Mouse (Mus musculus): Measurements from ENCODE around the gene Ubqlnl.

Ubqlnl gene

GRCm38 (mm10) chr7:104150456-104150855, at the start of gene Ubqlnl:
Gene Ubqlnl, minus strand, starts transcription at chr7:104150556.
- DNase-seq (ENCODE audit: low spot score in 2 of 2), result no peak

GRCm38 (mm10) chr7:104199822-104200221, 49.5 kb upstream of the Ubqlnl start:
- DNase-seq (ENCODE audit: low spot score in 2 of 2), result peak in 1 of 2 experiments; percentile 38

GRCm38 (mm10) chr7:104195885-104196284, 45.5 kb upstream of the Ubqlnl start, which contains the start of gene Olfr649:
Gene Olfr649, minus strand, starts transcription at chr7:104195985.
- DNase-seq (ENCODE audit: low spot score in 2 of 2), result no peak

- DNase-seq (ENCODE audit: low spot score in 2 of 2), result no peak
These were observed 40.9 kb upstream of the Ubqlnl start for GRCm38 (mm10) chr7:104191275-104191674.

- DNase-seq (ENCODE audit: low spot score in 2 of 2), result no peak
These were observed 32.9 kb upstream of the Ubqlnl start, which contains the start of gene Olfr648 for GRCm38 (mm10) chr7:104183292-104183691. Gene Olfr648, minus strand, starts transcription at chr7:104183392.

- DNase-seq (ENCODE audit: low spot score in 2 of 2), result no peak
These were observed 28.7 kb upstream of the Ubqlnl start for GRCm38 (mm10) chr7:104179074-104179473.

GRCm38 (mm10) chr7:104178422-104179054, 28.2 kb upstream of the Ubqlnl start:
- no peak for DNase-seq (ENCODE audit: low spot score in 2 of 2)

- DNase-seq (ENCODE audit: low spot score in 2 of 2), result no peak
These were observed 24.7 kb upstream of the Ubqlnl start for GRCm38 (mm10) chr7:104175085-104175484.

GRCm38 (mm10) chr7:104169634-104170204, 19.4 kb upstream of the Ubqlnl start:
- DNase-seq (ENCODE audit: low spot score in 2 of 2), result no peak

- DNase-seq (ENCODE audit: low spot score in 2 of 2), result no peak
These were observed 16.7 kb upstream of the Ubqlnl start for GRCm38 (mm10) chr7:104167105-104167504.

GRCm38 (mm10) chr7:104143179-104143578, 7.2 kb downstream of the Ubqlnl start, which contains the start of gene Ubqln3:
Gene Ubqln3, minus strand, starts transcription at chr7:104143279.
- DNase-seq (ENCODE audit: low spot score in 2 of 2), result no peak

- no peak for DNase-seq (ENCODE audit: low spot score in 2 of 2)
These were observed 13.1 kb downstream of the Ubqlnl start, which contains the start of gene Olfr643 for GRCm38 (mm10) chr7:104137305-104137704. Gene Olfr643, minus strand, starts transcription at chr7:104137405.

- no peak for DNase-seq (ENCODE audit: low spot score in 2 of 2)
These were observed 20.6 kb downstream of the Ubqlnl start, which contains the start of gene Ubqln5 for GRCm38 (mm10) chr7:104129726-104130125. Gene Ubqln5, minus strand, starts transcription at chr7:104129826.

- DNase-seq (ENCODE audit: low spot score in 2 of 2), result no peak
These were observed 45.7 kb downstream of the Ubqlnl start, which contains the start of gene Olfr646 for GRCm38 (mm10) chr7:104104757-104104972. Gene Olfr646, plus strand, starts transcription at chr7:104104873.

GRCm38 (mm10) chr7:104103913-104104756, 46.2 kb downstream of the Ubqlnl start:
- no peak for DNase-seq (ENCODE audit: low spot score in 2 of 2)

All from left cerebral cortex, adult 9 months (tissue).